Mouse (Mus musculus): Measurements from ENCODE around the gene Smco1. TPM values are rescaled to one million over a fixed set of nuclear protein-coding genes. Genes with fewer than 3 reads are reported as not detected.

Gene Smco1
- total and polyA plus RNA-seq, 3 experiments, result not detected

DNA sequence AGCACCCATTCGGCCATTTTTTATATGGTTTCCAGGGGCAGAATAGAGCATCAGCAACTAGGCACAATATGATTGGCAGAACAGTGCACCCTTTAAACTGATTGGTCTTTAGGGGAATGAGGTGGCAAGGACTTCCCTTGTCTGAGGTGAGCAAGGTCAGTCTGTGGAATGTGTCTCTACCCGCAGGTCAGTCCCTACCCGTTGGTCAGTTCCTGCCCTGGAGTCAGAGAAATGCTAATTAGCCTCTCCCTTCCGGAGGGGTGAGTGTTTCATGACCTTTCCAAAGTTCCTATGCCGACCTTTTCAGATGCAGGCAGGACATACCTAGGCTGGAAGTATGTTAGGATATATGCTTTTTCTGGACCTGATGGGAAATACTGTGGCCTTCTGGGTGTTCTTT lies 41.1 kb downstream of the Smco1 start:
- DNase-seq, result no peak

DNA sequence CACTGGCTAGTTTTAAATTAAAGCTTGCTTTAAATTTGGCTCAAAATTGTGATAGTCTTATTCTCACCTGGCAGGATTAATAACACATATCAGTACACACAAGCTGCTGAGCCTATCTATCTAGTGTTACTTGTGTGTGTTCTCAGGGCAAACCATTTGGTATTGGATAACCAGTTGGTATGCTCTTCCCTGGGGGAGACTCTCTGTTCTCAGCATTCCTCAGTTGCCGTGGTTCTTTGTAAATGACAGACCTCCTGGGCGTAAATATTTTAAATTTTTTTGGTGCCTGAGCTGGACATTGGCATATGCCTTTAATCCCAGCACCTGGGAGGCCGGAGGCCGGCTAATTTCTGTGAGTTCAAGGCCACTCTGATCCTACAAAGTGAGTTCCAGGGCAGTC lies 41.6 kb downstream of the Smco1 start:
- DNase-seq, result no peak

DNA sequence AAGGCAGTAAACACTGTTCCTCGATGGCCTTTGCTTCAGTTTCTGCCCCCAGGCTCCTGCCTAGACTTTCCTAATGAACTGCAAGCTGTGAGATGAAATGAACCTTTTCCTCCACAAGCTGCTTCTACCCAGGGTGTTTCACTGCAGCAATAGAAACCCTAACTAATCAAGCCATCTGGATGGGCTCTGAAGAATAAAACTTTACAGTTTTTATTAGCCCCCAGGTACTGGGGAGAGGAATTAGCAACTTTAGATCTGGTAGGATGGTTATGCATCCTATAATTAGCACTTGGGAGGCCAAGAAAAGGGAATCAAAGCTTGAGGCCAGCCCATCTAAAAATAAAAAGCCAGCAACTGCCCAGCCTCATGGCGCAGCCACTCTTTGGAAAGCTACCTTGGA lies 45.3 kb downstream of the Smco1 start:
- no peak for DNase-seq

DNA sequence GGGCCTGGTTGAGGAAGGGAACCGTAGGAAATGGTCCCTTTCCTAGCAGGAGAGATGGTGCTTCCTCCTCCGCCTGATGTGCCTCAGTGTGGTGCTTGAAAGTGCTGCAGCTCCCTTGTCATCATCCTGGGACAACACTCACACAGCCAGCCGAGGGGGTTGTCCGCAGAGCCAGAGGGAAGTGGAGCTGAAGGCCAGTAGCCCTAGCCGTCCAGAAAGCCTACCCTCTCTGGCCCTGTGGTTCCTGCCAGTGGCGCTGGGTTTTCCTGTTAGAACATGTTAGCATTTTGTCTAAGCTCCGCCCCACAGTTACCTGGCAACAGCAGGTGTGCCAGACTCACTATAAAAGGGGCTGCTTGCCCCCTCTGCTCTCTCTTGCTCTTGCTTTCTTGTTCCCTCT lies 52.7 kb downstream of the Smco1 start:
- DNase-seq, result no peak

Small RNA genes lying within 50 kb of the gene (microRNA-seq; reads per million reads assigned to microRNA genes)
- gene Mir1946a, result 0 reads per million in 2 experiments

Other genes with a start within 250 kb of the Smco1 start
- 10 to 100 TPM; 50.4 to 57.5 TPM for gene Pak2, start 192.1 kb upstream of the Smco1 start, total RNA-seq (2021)
- 15.0 and 20.6 TPM in 2 replicates for gene Pak2, start 192.1 kb upstream of the Smco1 start, polyA plus RNA-seq (2012; rRNA removed)
- 10 to 100 TPM; 30.8 to 35.5 TPM for gene Pigx, start 171.7 kb upstream of the Smco1 start, total RNA-seq (2021)
- gene Pigx, start 171.7 kb upstream of the Smco1 start, polyA plus RNA-seq (2012; rRNA removed), result 27.6 and 40.0 TPM in 2 replicates
- 10 to 100 TPM in 1 of 2 experiments, 1 to 10 TPM in 1; 8.0 to 15.4 TPM for gene Cep19, start 171.7 kb upstream of the Smco1 start, total RNA-seq (2021)
- 29.9 and 33.1 TPM in 2 replicates for gene Cep19, start 171.7 kb upstream of the Smco1 start, polyA plus RNA-seq (2012; rRNA removed)
- 1 to 10 TPM; 4.1 to 6.3 TPM for gene Nrros, start 105.9 kb upstream of the Smco1 start, total RNA-seq (2021)
- gene Nrros, start 105.9 kb upstream of the Smco1 start, polyA plus RNA-seq (2012; rRNA removed), result 13.4 and 14.1 TPM in 2 replicates
- gene Bex6, start 91.6 kb upstream of the Smco1 start, total RNA-seq (2021), result not detected
- gene Bex6, start 91.6 kb upstream of the Smco1 start, polyA plus RNA-seq (2012; rRNA removed), result not detected in 2 replicates
- 10 to 100 TPM; 12.8 to 16.8 TPM for gene Fbxo45, start 24.3 kb upstream of the Smco1 start, total RNA-seq (2021)
- 3.3 and 3.9 TPM in 2 replicates for gene Fbxo45, start 24.3 kb upstream of the Smco1 start, polyA plus RNA-seq (2012; rRNA removed)
- 10 to 100 TPM; 10.2 to 16.1 TPM for gene Wdr53, start 24.2 kb upstream of the Smco1 start, total RNA-seq (2021)
- 0.62 and 1.6 TPM in 2 replicates for gene Wdr53, start 24.2 kb upstream of the Smco1 start, polyA plus RNA-seq (2012; rRNA removed)
- 10 to 100 TPM; 20.4 to 24.8 TPM for gene Rnf168, start 6.0 kb downstream of the Smco1 start, total RNA-seq (2021)
- gene Rnf168, start 6.0 kb downstream of the Smco1 start, polyA plus RNA-seq (2012; rRNA removed), result 9.2 and 11.3 TPM in 2 replicates
- gene Ubxn7, start 60.8 kb downstream of the Smco1 start, total RNA-seq (2021), result 10 to 100 TPM; 44.2 to 73.3 TPM
- gene Ubxn7, start 60.8 kb downstream of the Smco1 start, polyA plus RNA-seq (2012; rRNA removed), result 1.3 and 1.8 TPM in 2 replicates
- under 1 TPM; 0.29 to 0.93 TPM for gene Tm4sf19, start 129.0 kb downstream of the Smco1 start, total RNA-seq (2021)
- 0.20 and 0.21 TPM in 2 replicates for gene Tm4sf19, start 129.0 kb downstream of the Smco1 start, polyA plus RNA-seq (2012; rRNA removed)
- gene Tctex1d2, start 148.2 kb downstream of the Smco1 start, total RNA-seq (2021), result 1 to 10 TPM; 4.8 to 8.1 TPM
- gene Tctex1d2, start 148.2 kb downstream of the Smco1 start, polyA plus RNA-seq (2012; rRNA removed), result 4.0 and 4.7 TPM in 2 replicates
- gene Pcyt1a, start 159.5 kb downstream of the Smco1 start, total RNA-seq (2021), result 10 to 100 TPM; 89.9 to 91.2 TPM
- gene Pcyt1a, start 159.5 kb downstream of the Smco1 start, polyA plus RNA-seq (2012; rRNA removed), result 24.5 and 42.2 TPM in 2 replicates
- gene Slc51a, start 216.4 kb downstream of the Smco1 start, total RNA-seq (2021), result under 1 TPM in 1 of 2 experiments, not detected in 1; 0.28 TPM
- 0.23 and 0.33 TPM in 2 replicates for gene Slc51a, start 216.4 kb downstream of the Smco1 start, polyA plus RNA-seq (2012; rRNA removed)
- not detected for gene Zdhhc19, start 224.8 kb downstream of the Smco1 start, total RNA-seq (2021)
- not detected in 2 replicates for gene Zdhhc19, start 224.8 kb downstream of the Smco1 start, polyA plus RNA-seq (2012; rRNA removed)

Measured in adrenal gland, adult 2 months (tissue).